9 mouse cellular contexts compared by ENCODE assay signal in genomic region chr6:100512676-100513075, GRCm38 (mm10).
A peak's percentile ranks its signal among the peaks of the same experiment; 100 is the strongest.
DNase-seq lines count a peak whose midpoint lies in the region; ATAC-seq and TF ChIP-seq lines count a peak whose summit lies in the region.
"Had no signal": no experiment of that assay in that cellular context is flagged by ENCODE, and none has a peak within 500 bp of the region (broad histone marks: within the 10 kb centered on the region; RNA-seq: fewer than 3 reads in every experiment).

No protein-coding gene starts in this region.

- H3K4me2 ChIP-seq in liver, embryonic 12.5 days, result no peak overlapping the region
- H3K4me2 ChIP-seq in hindbrain, embryonic 12.5 days (replicated peaks), result no peak overlapping the region

- H3K36me3 ChIP-seq in liver, adult 2 months (ENCODE audit: control insufficient read depth, insufficient read depth, low read length), result no peaks in the 10 kb centered on the region
- H3K36me3 ChIP-seq in liver, embryonic 12.5 days, result no peaks in the 10 kb centered on the region
- no peaks in the 10 kb centered on the region for H3K36me3 ChIP-seq in hindbrain, embryonic 12.5 days
- H3K36me3 ChIP-seq: G1E had no signal

- WGBS in liver, adult 2 months, result 67% methylated on average over 4 of the region's 4 CpGs
- 30% methylated on average over 4 of the region's 4 CpGs for WGBS in liver, embryonic 12.5 days (ENCODE audit: insufficient replicate concordance)
- WGBS in hindbrain, embryonic 12.5 days, result 55% methylated on average over 4 of the region's 4 CpGs

- H3K4me1 ChIP-seq in liver, adult 2 months (ENCODE audit: control insufficient read depth, insufficient read depth, low read length), result no peaks in the 10 kb centered on the region
- no peaks in the 10 kb centered on the region for H3K4me1 ChIP-seq in liver, embryonic 12.5 days
- H3K4me1 ChIP-seq in hindbrain, embryonic 12.5 days, result peaks cover 4% of the 10 kb centered on the region; the same call in 1 of the 2 replicates

- no peaks in the 10 kb centered on the region for H3K79me2 ChIP-seq in liver, adult 2 months (ENCODE audit: control insufficient read depth, insufficient read depth, low read length)

- H3K9ac ChIP-seq in liver, adult 2 months (ENCODE audit: low read depth, low read length), result no peak overlapping the region
- H3K9ac ChIP-seq in liver, embryonic 12.5 days, result no peak overlapping the region
- no peak overlapping the region for H3K9ac ChIP-seq in hindbrain, embryonic 12.5 days

- peak; percentile 46; the same call in 1 of the 2 replicates for TF ChIP-seq CTCF in liver, adult 2 months (IDR thresholded peaks at IDR 0.05; ENCODE audit: low read depth, low read length)

- ATAC-seq in cerebellum, adult (ENCODE audit: insufficient number of reproducible peaks, low FRiP score, low TSS enrichment), result no peak
- no peak for ATAC-seq in liver, embryonic 12.5 days
- ATAC-seq in hindbrain, embryonic 12.5 days (ENCODE audit: low FRiP score), result no peak
- ATAC-seq in monocyte, adult 5-6 weeks (replicated peaks; ENCODE audit: insufficient number of reproducible peaks, low FRiP score, low TSS enrichment, poor library complexity, severe bottlenecking), result no peak

- no peaks in the 10 kb centered on the region for H3K9me3 ChIP-seq in liver, embryonic 12.5 days (replicated peaks)
- H3K9me3 ChIP-seq in hindbrain, embryonic 12.5 days (replicated peaks), result no peaks in the 10 kb centered on the region; the same call in 1 of the 2 replicates

- H3K4me3 ChIP-seq in liver, adult 2 months (ENCODE audit: insufficient read depth, low read depth, low read length), result no peak overlapping the region
- no peak overlapping the region for H3K4me3 ChIP-seq in liver, embryonic 12.5 days
- H3K4me3 ChIP-seq in hindbrain, embryonic 12.5 days, result no peak overlapping the region

- no peak overlapping the region for H3K27ac ChIP-seq in liver, adult 2 months (replicated peaks; ENCODE audit: insufficient read depth, low read depth, low read length)
- H3K27ac ChIP-seq in liver, embryonic 12.5 days, result no peak overlapping the region
- H3K27ac ChIP-seq in hindbrain, embryonic 12.5 days, result no peak overlapping the region

- DNase-seq in cerebellum, postnatal 14 days, result peak; percentile 62 to 77
- DNase-seq in liver, adult 2 months (ENCODE audit: extremely low read depth, low read depth, low spot score), result peak; percentile 13
- peak; percentile 68 to 77 for DNase-seq in adrenal gland, postnatal 36 days
- peak; percentile 17 to 33 for DNase-seq in spleen, postnatal 36 days (ENCODE audit: low spot score in 2 of 2)

- no peak for TF ChIP-seq POLR2A in liver, adult 2 months (IDR thresholded peaks at IDR 0.05; ENCODE audit: extremely low read depth, insufficient read depth, low read length)

- H3K27me3 ChIP-seq in liver, adult 2 months (ENCODE audit: control insufficient read depth, insufficient read depth, low read length), result no peaks in the 10 kb centered on the region
- peaks cover 7% of the 10 kb centered on the region; the same call in 1 of the 2 replicates for H3K27me3 ChIP-seq in liver, embryonic 12.5 days (replicated peaks)
- H3K27me3 ChIP-seq in hindbrain, embryonic 12.5 days, result peaks cover 57% of the 10 kb centered on the region

Comparison
In these comparisons a context has a peak if more than half of its experiments do, and no peak if none do; other contexts are left out.
1. DNase-seq: peak in every context shown above with its lines; median percentile 72 in adrenal gland, postnatal 36 days; 70 in cerebellum, postnatal 14 days; 25 in spleen, postnatal 36 days; 13 in liver, adult 2 months.